Mouse (Mus musculus) mouse embryonic stem cell (cell line): ENCODE measurements at regions not wholly inside any gene's neighbourhood (a gene's known extent, or its start where the extent isn't known, plus 50 kb on each side); places are given as distances from the start of the nearest gene placed in this dataset.
"Not testable (repeated sequence)": the region's sequence is repeated elsewhere in the genome, so short reads cannot be mapped to it uniquely, and the experiment has no call there.

Experiments
- in situ Hi-C, 2 experiments: fragments of 300-500 bp; cut with MboI; formaldehyde crosslinking; loops; 1 replicate in 1 of 2; 3 replicates in 1 of 2; pipeline ENCODE4 v1.14.3; 2019 to 2020; ENCODE audit warnings: low sequenced_read_pairs in 2 of 2, low pct_unique_long_range_greater_than_20kb in 1 of 2, mixed read lengths in 1 of 2; ENCODE audit not compliant: unreplicated experiment in 1 of 2

GRCm38 (mm10) chr17:14144082-14144481, 60.0 kb downstream of the Dact2 start:
- in situ Hi-C loops: no loop called here

GRCm38 (mm10) chr17:14141669-14142068, 62.4 kb downstream of the Dact2 start:
- in situ Hi-C loops: no loop called here

DNA sequence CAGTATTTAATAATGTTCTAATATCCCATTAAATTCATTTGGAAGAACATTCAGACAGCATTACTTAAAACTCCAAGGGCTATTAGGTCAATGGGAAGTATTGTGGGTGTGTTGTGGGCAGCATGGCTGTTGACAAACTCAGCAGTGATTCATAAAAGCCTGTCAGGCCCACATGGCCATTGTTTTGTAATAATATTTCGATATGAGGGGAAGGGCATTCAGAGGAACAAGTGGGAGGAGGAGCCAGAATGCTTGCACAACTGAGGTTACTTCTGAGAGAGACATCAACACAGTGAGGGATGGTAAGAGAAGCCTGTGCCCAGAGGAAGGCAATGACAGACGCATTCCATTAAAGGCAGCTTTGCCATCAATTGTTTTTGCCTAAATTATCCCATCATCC, 63.8 kb downstream of the Dact2 start:
- in situ Hi-C loops: no loop called here

- in situ Hi-C loops: loop anchor here (5.0 kb wide), 2 partner anchors 63 to 68 kb away; partner anchors contain the start of gene Dact2 (in 1 of the 2)
These were observed 65.2 kb downstream of the Dact2 start for GRCm38 (mm10) chr17:14138941-14139340.

GRCm38 (mm10) chr17:14136702-14137315, 67.3 kb downstream of the Dact2 start:
- in situ Hi-C loops: loop anchor here (5.0 kb wide), 2 partner anchors 65 to 70 kb away; partner anchors contain the start of gene Dact2 (in 1 of the 2)

GRCm38 (mm10) chr17:14134604-14135003, 69.5 kb downstream of the Dact2 start:
- in situ Hi-C loops: loop anchor here (5.0 kb wide), 2 partner anchors 68 to 73 kb away; partner anchors contain the start of gene Dact2 (in 1 of the 2)

GRCm38 (mm10) chr17:14133986-14134385, 70.1 kb downstream of the Dact2 start:
- in situ Hi-C loops: no loop called here

GRCm38 (mm10) chr17:14127031-14127430, 67.7 kb upstream of the Gm7358 start:
- in situ Hi-C loops: not testable (repeated sequence)

- in situ Hi-C loops: loop anchor here in 1 of 2 experiments (25.0 kb wide), 1 partner anchor 393 kb away; no protein-coding TSS in a partner anchor
These were observed 59.5 kb upstream of the Gm7358 start for GRCm38 (mm10) chr17:14118863-14119262.

DNA sequence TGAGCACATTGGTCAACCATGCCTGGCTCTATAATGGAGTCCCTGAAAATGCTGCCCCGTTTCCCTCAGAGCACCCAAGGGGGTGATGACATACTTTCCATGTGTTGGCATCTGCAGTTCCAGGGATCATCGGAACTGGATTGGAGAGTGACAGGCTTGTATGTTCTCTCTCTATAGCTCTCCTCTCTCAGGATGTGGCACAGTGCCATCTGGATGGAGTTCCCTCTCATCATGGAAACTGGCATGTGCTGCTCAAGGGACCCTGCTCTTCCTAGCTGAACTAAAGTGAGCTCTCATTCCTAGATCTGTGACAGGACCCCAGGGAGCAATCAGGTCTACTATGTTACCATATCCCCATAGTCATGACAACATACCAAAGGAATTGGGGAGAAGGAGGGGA, 56.9 kb upstream of the Gm7358 start:
- in situ Hi-C loops: loop anchor here in 1 of 2 experiments (25.0 kb wide), 1 partner anchor 396 kb away; no protein-coding TSS in a partner anchor

DNA sequence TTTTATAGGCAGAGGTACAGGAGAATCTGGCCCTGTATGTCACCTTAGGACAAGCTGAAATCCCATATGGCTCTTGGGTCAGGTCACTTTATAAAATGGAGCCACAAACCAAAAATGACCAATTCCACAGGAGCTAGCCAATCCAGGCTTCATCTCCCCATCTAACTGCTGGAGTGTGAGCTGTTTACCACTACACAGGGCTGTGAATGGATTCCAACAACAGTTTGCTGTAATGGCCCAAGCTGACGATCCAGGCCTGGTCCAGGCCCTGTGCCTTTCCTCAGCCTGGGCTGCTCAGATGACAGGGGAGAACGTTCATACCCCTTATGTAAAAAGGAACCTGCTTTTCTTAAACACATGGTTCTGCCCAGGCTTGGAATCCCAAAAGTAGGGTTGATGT, 55.5 kb upstream of the Gm7358 start:
- in situ Hi-C loops: loop anchor here in 1 of 2 experiments (25.0 kb wide), 1 partner anchor 397 kb away; no protein-coding TSS in a partner anchor

- in situ Hi-C loops: loop anchor here in 1 of 2 experiments (25.0 kb wide), 1 partner anchor 401 kb away; no protein-coding TSS in a partner anchor
These were observed 52.4 kb upstream of the Gm7358 start for GRCm38 (mm10) chr17:14111692-14112091.
